Mouse (Mus musculus) B cell, adult 67 days (primary cell): Measurements from ENCODE around the gene Gm10226. TPM values are rescaled to one million over a fixed set of nuclear protein-coding genes. Genes with fewer than 3 reads are reported as not detected.

Experiments
- total RNA-seq, 2 experiments: library from RNA; stranded (reverse); gene quantifications; 4 replicates each; pipeline ENCODE4 v1.2.4; 2023

Gm10226 gene
- 10 to 100 TPM in 1 of 2 experiments, 1 to 10 TPM in 1; 6.7 to 13.1 TPM for total RNA-seq

DNA sequence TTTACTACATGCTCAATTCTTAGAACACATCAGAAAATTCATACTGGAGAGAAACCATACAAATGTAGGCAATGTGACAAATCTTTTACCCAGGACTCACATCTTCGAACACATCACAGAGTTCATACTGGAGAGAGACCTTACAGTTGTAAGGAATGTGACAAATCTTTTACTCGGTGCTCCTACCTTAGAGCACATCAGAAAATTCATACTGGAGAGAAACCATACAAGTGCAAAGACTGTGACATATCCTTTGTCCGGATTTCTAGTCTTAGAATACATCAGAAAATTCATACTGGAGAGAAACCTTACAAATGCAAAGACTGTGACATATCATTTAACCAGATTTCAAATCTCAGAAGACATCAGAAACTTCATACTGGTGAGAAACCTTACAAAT lies at the start of gene Gm10226:
TSS of gene Gm10226 (plus strand) at position 301 of the 400 bp plus-strand sequence.

DNA sequence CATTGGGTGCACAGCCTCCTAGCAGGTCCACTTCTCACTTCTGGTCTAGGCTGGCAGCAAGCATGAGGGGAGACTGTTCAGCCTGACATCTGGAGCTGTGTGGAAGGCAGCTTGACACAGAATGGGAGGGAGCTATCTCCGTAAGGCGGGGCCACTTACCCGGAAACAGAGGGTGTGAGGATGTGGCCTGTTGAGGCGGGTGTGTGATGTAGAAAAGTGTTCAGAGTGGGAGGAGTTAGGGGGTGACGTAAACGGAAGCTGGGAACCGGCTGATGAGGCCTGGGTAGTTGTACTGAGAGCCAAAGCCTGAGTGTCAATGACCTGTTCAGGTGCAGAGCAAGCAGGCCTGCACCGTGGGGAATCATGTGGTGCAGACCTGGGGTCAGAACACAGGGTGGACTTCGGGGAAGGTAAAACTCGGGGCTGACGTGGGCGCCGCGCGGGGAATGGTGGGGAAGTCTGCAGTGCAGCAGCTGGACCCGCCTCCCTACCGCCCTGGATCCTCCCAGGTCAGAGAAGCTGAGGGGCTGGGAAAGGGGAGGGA lies 41.2 kb upstream of the Gm10226 start, which contains the start of gene Zfp983:
TSS of gene Zfp983 (plus strand) at position 261 of the 544 bp plus-strand sequence.

DNA sequence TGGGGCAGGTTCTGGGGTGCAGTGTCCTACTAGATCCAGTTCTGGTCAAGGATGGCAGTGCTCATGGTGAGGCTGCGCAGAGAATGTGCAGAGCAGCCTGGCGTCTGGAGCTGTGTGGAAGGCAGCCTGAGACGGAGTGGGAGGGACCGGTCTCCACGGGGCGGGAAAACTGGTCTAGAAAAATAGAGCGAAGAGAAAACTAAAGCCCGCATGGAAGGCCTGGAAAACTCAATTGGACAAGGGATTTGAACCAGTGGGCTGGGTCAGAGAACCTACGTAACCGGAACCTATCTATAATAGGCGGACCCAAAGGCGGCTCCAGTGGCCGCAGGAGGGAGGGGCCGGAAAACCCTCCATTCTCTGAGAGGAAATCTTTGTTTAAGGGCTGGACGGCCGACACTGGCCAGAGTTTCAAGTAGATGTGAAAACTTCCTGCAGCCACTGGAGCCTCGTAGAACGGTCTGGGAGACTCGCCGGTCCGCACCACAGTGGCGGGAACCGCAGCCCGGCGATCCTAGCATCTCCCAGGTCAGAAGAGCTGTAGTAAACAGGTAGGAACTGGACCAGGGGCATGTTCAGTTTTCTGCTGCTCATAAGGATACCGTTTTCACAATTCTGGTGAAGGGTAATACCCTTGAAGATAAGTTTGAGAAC lies 15.8 kb downstream of the Gm10226 start, which contains the start of gene Zfp760:
TSS of gene Zfp760 (plus strand) at position 399 of the 654 bp plus-strand sequence.

DNA sequence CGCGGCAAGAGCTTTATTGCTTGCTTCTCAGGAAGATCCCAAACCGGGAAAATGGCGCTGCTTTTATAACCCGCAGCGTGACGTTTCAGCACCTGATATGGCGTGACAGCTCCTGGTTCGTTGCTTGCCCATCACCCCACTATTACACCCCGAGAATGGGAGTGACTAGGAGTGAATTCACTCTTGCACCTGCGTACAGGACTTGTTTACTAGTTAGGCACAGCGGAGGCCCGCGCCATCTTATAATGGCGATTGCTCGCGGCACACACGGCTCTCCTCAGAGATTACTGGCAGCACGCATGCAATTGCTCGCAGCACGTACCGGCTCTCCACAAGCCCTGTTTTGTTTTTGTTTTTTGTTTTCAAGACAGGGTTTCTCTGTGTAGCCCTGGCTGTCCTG lies 38.8 kb downstream of the Gm10226 start, which contains the start of gene Zfp229:
TSS of gene Zfp229 (plus strand) at position 301 of the 400 bp plus-strand sequence.

Other genes starting within 250 kb of the Gm10226 start
- gene Zfp51, start 241.5 kb upstream of the Gm10226 start, total RNA-seq = 10 to 100 TPM; 13.3 to 15.6 TPM
- gene Zfp53, start 202.9 kb upstream of the Gm10226 start, total RNA-seq = 10 to 100 TPM; 11.8 to 18.1 TPM
- gene Zfp52, start 156.3 kb upstream of the Gm10226 start, total RNA-seq = 10 to 100 TPM; 18.5 to 21.7 TPM
- 1 to 10 TPM; 2.2 to 2.9 TPM for gene Zfp948, start 124.9 kb upstream of the Gm10226 start, total RNA-seq
- 10 to 100 TPM; 10.3 to 11.1 TPM for gene Zfp983, start 41.2 kb upstream of the Gm10226 start, total RNA-seq
- 1 to 10 TPM; 3.8 TPM for gene Zfp760, start 15.9 kb downstream of the Gm10226 start, total RNA-seq
- gene Zfp229, start 38.9 kb downstream of the Gm10226 start, total RNA-seq = 1 to 10 TPM; 3.1 to 6.4 TPM
- gene Zfp820, start 153.9 kb downstream of the Gm10226 start, total RNA-seq = under 1 TPM; 0.32 to 0.53 TPM
- 1 to 10 TPM; 1.7 to 3.5 TPM for gene Zfp995, start 218.1 kb downstream of the Gm10226 start, total RNA-seq